Mouse (Mus musculus): ENCODE data around the gene Ms4a4b. TPM values are rescaled to one million over a fixed set of nuclear protein-coding genes. Genes with fewer than 3 reads are reported as not detected.

The Ms4a4b gene
- polyA plus RNA-seq, 1 experiment from 2014 or later: not detected

DNA sequence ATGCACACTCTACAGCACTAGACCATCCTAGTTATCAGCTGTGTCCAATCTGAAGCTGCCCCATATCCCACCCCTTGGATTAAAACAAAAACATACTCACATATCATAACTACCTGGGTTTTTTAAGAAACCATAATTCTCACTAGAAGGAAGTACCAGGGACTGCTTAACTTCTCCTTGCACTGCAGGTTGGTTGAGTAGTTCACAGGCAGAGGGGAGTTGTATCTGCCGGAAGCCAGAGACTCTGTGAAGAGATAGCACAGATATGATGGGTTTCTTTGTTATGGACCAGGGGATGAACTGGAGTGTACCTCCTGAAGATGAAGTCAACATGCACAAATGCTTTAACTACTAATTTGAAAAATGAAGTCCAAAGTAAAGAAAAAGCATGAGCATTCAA is 57.4 kb downstream of the Ms4a4b start:
- no peak overlapping the region for H3K4me3 ChIP-seq (replicated peaks; ENCODE audit: low read length)
- ATAC-seq (ENCODE audit: low FRiP score): no peak
- H3K4me2 ChIP-seq (replicated peaks): no peak overlapping the region
- no peaks in the 10 kb centered on the region for H3K27me3 ChIP-seq (ENCODE audit: control insufficient read depth, insufficient read depth, low read length)
- H3K9me3 ChIP-seq (ENCODE audit: control insufficient read depth, low read length): no peaks in the 10 kb centered on the region
- 95% methylated on average over 1 of the region's 1 CpGs for WGBS
- no peaks in the 10 kb centered on the region for H3K4me1 ChIP-seq (replicated peaks; ENCODE audit: control insufficient read depth, insufficient read depth, low read length)
- no peaks in the 10 kb centered on the region for H3K36me3 ChIP-seq (replicated peaks; ENCODE audit: control insufficient read depth, insufficient read depth)
- no peak overlapping the region for H3K27ac ChIP-seq
- no peak for DNase-seq (ENCODE audit: low spot score)
- no peak overlapping the region for H3K9ac ChIP-seq

DNA sequence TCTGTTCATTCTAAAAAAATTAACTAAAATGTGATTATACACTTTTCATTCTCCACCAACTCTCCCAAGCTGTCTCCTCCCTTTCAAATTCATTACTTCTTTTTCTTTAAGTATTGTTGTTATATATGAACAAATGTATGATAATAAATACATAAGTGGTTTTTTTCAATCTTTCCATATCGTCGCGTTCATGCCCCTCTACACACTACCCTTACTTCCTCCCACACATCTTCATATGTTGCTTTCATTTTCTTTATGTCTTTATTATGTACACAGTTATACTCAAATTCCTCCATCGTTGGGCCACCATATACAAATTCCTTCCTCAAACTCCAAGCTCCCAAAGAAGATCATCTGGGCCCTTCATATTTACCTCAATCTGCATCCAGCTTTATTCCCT is 58.0 kb downstream of the Ms4a4b start:
- Histone ChIP-seq H3K9ac (no peak overlapping the region), H3K27me3 (ENCODE audit: control insufficient read depth, insufficient read depth, low read length) (no peaks in the 10 kb centered on the region), H3K4me1 (replicated peaks; ENCODE audit: control insufficient read depth, insufficient read depth, low read length) (no peaks in the 10 kb centered on the region), H3K36me3 (replicated peaks; ENCODE audit: control insufficient read depth, insufficient read depth) (no peaks in the 10 kb centered on the region), H3K4me2 (replicated peaks) (no peak overlapping the region), H3K4me3 (replicated peaks; ENCODE audit: low read length) (no peak overlapping the region), H3K27ac (no peak overlapping the region), H3K9me3 (ENCODE audit: control insufficient read depth, low read length) (no peaks in the 10 kb centered on the region)
- DNase-seq (ENCODE audit: low spot score): no peak
- ATAC-seq (ENCODE audit: low FRiP score): no peak
- 89% methylated on average over 4 of the region's 4 CpGs for WGBS

DNA sequence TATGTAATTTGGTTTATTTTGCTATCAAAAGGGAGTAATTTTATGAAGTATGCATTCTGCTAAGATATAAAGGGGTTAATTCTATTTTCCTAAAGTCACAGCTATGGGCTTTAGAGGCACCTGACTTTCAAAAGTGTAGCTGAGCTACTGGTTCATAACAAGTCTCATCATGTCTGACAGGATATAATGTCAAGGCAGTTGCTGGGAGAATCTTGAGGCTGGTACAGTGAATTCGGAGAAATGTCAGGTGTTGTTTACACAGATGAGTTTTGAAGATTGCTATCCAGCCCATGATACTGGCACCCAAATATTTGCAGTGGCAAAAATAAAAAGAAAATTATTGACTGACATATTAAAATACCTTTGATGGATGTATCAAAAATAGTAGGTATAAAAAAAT is 61.5 kb downstream of the Ms4a4b start:
- no peak overlapping the region for H3K27ac ChIP-seq
- no peak overlapping the region for H3K4me2 ChIP-seq (replicated peaks)
- no peaks in the 10 kb centered on the region for H3K9me3 ChIP-seq (ENCODE audit: control insufficient read depth, low read length)
- DNase-seq (ENCODE audit: low spot score): no peak
- no peaks in the 10 kb centered on the region for H3K36me3 ChIP-seq (replicated peaks; ENCODE audit: control insufficient read depth, insufficient read depth)
- ATAC-seq (ENCODE audit: low FRiP score): no peak
- H3K9ac ChIP-seq: no peak overlapping the region
- no peak overlapping the region for H3K4me3 ChIP-seq (replicated peaks; ENCODE audit: low read length)
- 89% methylated on average over 1 of the region's 1 CpGs for WGBS
- H3K27me3 ChIP-seq (ENCODE audit: control insufficient read depth, insufficient read depth, low read length): no peaks in the 10 kb centered on the region
- H3K4me1 ChIP-seq (replicated peaks; ENCODE audit: control insufficient read depth, insufficient read depth, low read length): no peaks in the 10 kb centered on the region

DNA sequence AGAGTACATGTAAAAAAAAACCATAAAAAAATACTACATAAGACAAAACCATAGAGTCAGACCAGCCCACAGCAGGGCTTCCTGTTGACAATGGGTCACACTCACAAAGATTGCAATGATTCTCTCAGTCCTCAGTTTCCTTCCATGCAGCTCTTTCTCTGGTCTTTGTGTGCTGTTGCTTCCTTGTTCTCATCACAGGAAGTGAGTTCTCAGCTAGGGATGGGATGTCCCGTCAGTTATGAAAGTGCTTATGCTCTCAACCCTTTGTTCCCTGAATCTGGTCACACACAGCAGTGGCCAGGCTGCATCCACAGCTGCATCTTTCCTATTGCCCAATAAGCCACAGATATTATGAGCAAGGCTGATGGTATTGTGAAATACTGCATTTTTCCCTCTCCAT is 70.1 kb downstream of the Ms4a4b start:
- H3K4me1 ChIP-seq (replicated peaks; ENCODE audit: control insufficient read depth, insufficient read depth, low read length): no peaks in the 10 kb centered on the region
- no peaks in the 10 kb centered on the region for H3K9me3 ChIP-seq (ENCODE audit: control insufficient read depth, low read length)
- no peak overlapping the region for H3K4me2 ChIP-seq (replicated peaks)
- ATAC-seq (ENCODE audit: low FRiP score) (no peak), DNase-seq (ENCODE audit: low spot score) (no peak)
- H3K27ac ChIP-seq: no peak overlapping the region
- H3K4me3 ChIP-seq (replicated peaks; ENCODE audit: low read length): no peak overlapping the region
- 65% methylated on average over 1 of the region's 1 CpGs for WGBS
- no peak overlapping the region for H3K9ac ChIP-seq
- no peaks in the 10 kb centered on the region for H3K27me3 ChIP-seq (ENCODE audit: control insufficient read depth, insufficient read depth, low read length)
- no peaks in the 10 kb centered on the region for H3K36me3 ChIP-seq (replicated peaks; ENCODE audit: control insufficient read depth, insufficient read depth)

DNA sequence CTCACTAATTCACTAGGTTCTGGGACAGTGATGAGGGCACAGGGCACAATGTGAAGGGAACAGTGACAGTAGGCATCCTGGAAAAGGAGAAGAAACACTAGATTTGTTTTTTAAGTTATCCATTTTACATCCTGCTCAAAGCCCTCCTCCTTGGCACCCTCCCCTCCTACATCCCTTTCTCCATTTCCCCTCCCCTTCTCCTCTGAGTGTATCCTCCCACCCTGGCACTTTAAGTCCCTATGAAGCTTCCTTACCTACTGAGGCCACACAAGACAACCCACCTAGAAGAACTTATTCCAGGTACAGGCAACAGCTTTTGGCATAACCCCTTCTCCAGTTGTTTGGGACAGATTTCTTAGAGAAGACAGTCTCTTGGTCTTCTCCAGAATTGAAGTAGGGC is 72.9 kb downstream of the Ms4a4b start, which contains the start of gene Ms4a6b:
Gene Ms4a6b (plus strand): TSS at position 267 of the 400 bp plus-strand sequence.
- Histone ChIP-seq H3K4me3 (replicated peaks; ENCODE audit: low read length) (no peak within 1 kb of the TSS), H3K9ac (no peak within 1 kb of the TSS), H3K9me3 (ENCODE audit: control insufficient read depth, low read length) (no peaks in the 10 kb centered on the region), H3K4me1 (replicated peaks; ENCODE audit: control insufficient read depth, insufficient read depth, low read length) (no peaks in the 10 kb centered on the region), H3K27ac (no peak within 1 kb of the TSS), H3K36me3 (replicated peaks; ENCODE audit: control insufficient read depth, insufficient read depth) (no peaks in the 10 kb centered on the region), H3K4me2 (replicated peaks) (no peak within 1 kb of the TSS), H3K27me3 (ENCODE audit: control insufficient read depth, insufficient read depth, low read length) (no peaks in the 10 kb centered on the region)
- no peak for ATAC-seq (ENCODE audit: low FRiP score)
- no peak for DNase-seq (ENCODE audit: low spot score)

Other genes starting within 250 kb of the Ms4a4b start
- not detected in 2 replicates for gene Ms4a13, start 246.8 kb upstream of the Ms4a4b start, polyA plus RNA-seq (2014; fragmentation: Nextera tagmentation; extraction: Ambion mirVana)
- not detected in 2 replicates for gene Ms4a12, start 211.1 kb upstream of the Ms4a4b start, polyA plus RNA-seq (2014; fragmentation: Nextera tagmentation; extraction: Ambion mirVana)
- not detected in 2 replicates for gene Ms4a1, start 177.3 kb upstream of the Ms4a4b start, polyA plus RNA-seq (2014; fragmentation: Nextera tagmentation; extraction: Ambion mirVana)
- gene Ms4a5, start 159.7 kb upstream of the Ms4a4b start, polyA plus RNA-seq (2014; fragmentation: Nextera tagmentation; extraction: Ambion mirVana): not detected in 2 replicates
- 0.05 TPM in 2 replicates for gene Ms4a14, start 129.1 kb upstream of the Ms4a4b start, polyA plus RNA-seq (2014; fragmentation: Nextera tagmentation; extraction: Ambion mirVana)
- 4.0 and 4.5 TPM in 2 replicates for gene Ms4a7, start 107.4 kb upstream of the Ms4a4b start, polyA plus RNA-seq (2014; fragmentation: Nextera tagmentation; extraction: Ambion mirVana)
- gene Ms4a4a, start 68.0 kb upstream of the Ms4a4b start, polyA plus RNA-seq (2014; fragmentation: Nextera tagmentation; extraction: Ambion mirVana): 1.2 and 1.7 TPM in 2 replicates
- gene Ms4a4c, start 38.8 kb upstream of the Ms4a4b start, polyA plus RNA-seq (2014; fragmentation: Nextera tagmentation; extraction: Ambion mirVana): 0.11 TPM in 1 of 2 replicates, not detected in the other
- 1.3 and 2.2 TPM in 2 replicates for gene Ms4a6c, start 25.8 kb downstream of the Ms4a4b start, polyA plus RNA-seq (2014; fragmentation: Nextera tagmentation; extraction: Ambion mirVana)
- not detected in 2 replicates for gene Gm8369, start 42.4 kb downstream of the Ms4a4b start, polyA plus RNA-seq (2014; fragmentation: Nextera tagmentation; extraction: Ambion mirVana)
- 1.4 and 3.3 TPM in 2 replicates for gene Ms4a6b, start 73.0 kb downstream of the Ms4a4b start, polyA plus RNA-seq (2014; fragmentation: Nextera tagmentation; extraction: Ambion mirVana)
- not detected in 2 replicates for gene Ms4a4d, start 93.2 kb downstream of the Ms4a4b start, polyA plus RNA-seq (2014; fragmentation: Nextera tagmentation; extraction: Ambion mirVana)
- 3.4 and 3.6 TPM in 2 replicates for gene Ms4a6d, start 161.3 kb downstream of the Ms4a4b start, polyA plus RNA-seq (2014; fragmentation: Nextera tagmentation; extraction: Ambion mirVana)
- gene Ms4a2, start 180.2 kb downstream of the Ms4a4b start, polyA plus RNA-seq (2014; fragmentation: Nextera tagmentation; extraction: Ambion mirVana): 0.16 TPM in 1 of 2 replicates, not detected in the other
- not detected in 2 replicates for gene Ms4a3, start 197.3 kb downstream of the Ms4a4b start, polyA plus RNA-seq (2014; fragmentation: Nextera tagmentation; extraction: Ambion mirVana)
- gene Oosp2, start 217.0 kb downstream of the Ms4a4b start, polyA plus RNA-seq (2014; fragmentation: Nextera tagmentation; extraction: Ambion mirVana): not detected in 2 replicates
- not detected in 2 replicates for gene Oosp1, start 247.6 kb downstream of the Ms4a4b start, polyA plus RNA-seq (2014; fragmentation: Nextera tagmentation; extraction: Ambion mirVana)